Comparison of ENCODE assay signal across 26 mouse cellular contexts in genomic region chr11:101186526-101187247, GRCm38 (mm10). TPM values are rescaled to one million over a fixed set of nuclear protein-coding genes. Genes with fewer than 3 reads are reported as not detected.
DNase-seq lines count a peak whose midpoint lies in the region; ATAC-seq lines count a peak whose summit lies in the region.
"Had no signal": no experiment of that assay in that cellular context is flagged by ENCODE, and none has a peak within 500 bp of the region (broad histone marks: within the 10 kb centered on the region; RNA-seq: fewer than 3 reads in every experiment).

No protein-coding gene starts in this region.

- 0 out of 2 replicates have a peak, but pooled peaks cover 5% of the 10 kb centered on the region for H3K27me3 ChIP-seq in heart, embryonic 11.5 days (ENCODE audit: control insufficient read depth, insufficient read depth, low read length)
- H3K27me3 ChIP-seq in heart, embryonic 12.5 days (replicated peaks) = 0 out of 2 replicates have a peak, but pooled peaks cover 8% of the 10 kb centered on the region
- H3K27me3 ChIP-seq: forebrain, embryonic 15.5 days had no signal

- no peaks in the 10 kb centered on the region for H3K9me3 ChIP-seq in heart, embryonic 11.5 days (replicated peaks; ENCODE audit: control insufficient read depth, low read length)
- no peaks in the 10 kb centered on the region for H3K9me3 ChIP-seq in heart, embryonic 12.5 days (replicated peaks)
- H3K9me3 ChIP-seq: embryonic facial prominence, embryonic 12.5 days; forebrain, embryonic 15.5 days; heart, embryonic 15.5 days; midbrain, embryonic 13.5 days; neural tube, embryonic 13.5 days had no signal

- no peaks in the 10 kb centered on the region for H3K36me3 ChIP-seq in heart, embryonic 11.5 days (ENCODE audit: control insufficient read depth, insufficient read depth, low read length)
- H3K36me3 ChIP-seq in heart, embryonic 12.5 days = no peaks in the 10 kb centered on the region; the same call in 1 of the 2 replicates
- H3K36me3 ChIP-seq: embryonic facial prominence, embryonic 12.5 days; forebrain, embryonic 15.5 days; heart, embryonic 15.5 days; midbrain, embryonic 13.5 days had no signal

- no peak for ATAC-seq in heart, embryonic 11.5 days (replicated peaks; ENCODE audit: insufficient number of reproducible peaks, low FRiP score, low TSS enrichment)
- ATAC-seq in heart, embryonic 12.5 days (ENCODE audit: insufficient number of reproducible peaks, low FRiP score) = no peak
- ATAC-seq: forebrain, embryonic 15.5 days; intestine, embryonic 16.5 days; midbrain, embryonic 13.5 days had no signal

- no peak overlapping the region for H3K9ac ChIP-seq in heart, embryonic 11.5 days (ENCODE audit: low read depth, low read length)
- no peak overlapping the region for H3K9ac ChIP-seq in heart, embryonic 12.5 days
- H3K9ac ChIP-seq: embryonic facial prominence, embryonic 12.5 days; forebrain, embryonic 15.5 days; heart, embryonic 15.5 days; liver, embryonic 14.5 days; lung, embryonic 14.5 days; midbrain, embryonic 13.5 days; neural tube, embryonic 13.5 days had no signal

- H3K4me3 ChIP-seq in heart, embryonic 11.5 days (ENCODE audit: low read depth, low read length) = no peak overlapping the region
- no peak overlapping the region for H3K4me3 ChIP-seq in heart, embryonic 12.5 days
- H3K4me3 ChIP-seq: embryonic facial prominence, embryonic 12.5 days; forebrain, embryonic 15.5 days; heart, embryonic 15.5 days; midbrain, embryonic 13.5 days; neural tube, embryonic 13.5 days had no signal

- H3K4me2 ChIP-seq in heart, embryonic 11.5 days = no peak overlapping the region
- H3K4me2 ChIP-seq in heart, embryonic 12.5 days = no peak overlapping the region
- H3K4me2 ChIP-seq: embryonic facial prominence, embryonic 12.5 days; forebrain, embryonic 15.5 days; heart, embryonic 15.5 days; lung, embryonic 14.5 days; midbrain, embryonic 13.5 days; neural tube, embryonic 13.5 days had no signal

- DNase-seq in heart, adult 11 months = peak; percentile 90
- peak; percentile 57 for DNase-seq in brain, adult 2 months (ENCODE audit: low read depth, low spot score)
- peak; percentile 64 to 71 for DNase-seq in cerebellum, adult 18-20 months
- peak; percentile 51 to 63 for DNase-seq in cerebellum, postnatal 10 days
- DNase-seq in Muller cell, postnatal 12 days (ENCODE audit: inconsistent ontology term) = no peak
- no peak for DNase-seq in gastrocnemius, adult 18-20 months (ENCODE audit: low spot score)
- DNase-seq: adrenal gland, adult 8-10 months; B cell, adult 2 months; kidney, adult 8-10 months; layer of hippocampus, adult 9-11 months; liver; lung, embryonic 14.5 days; lung, postnatal 36 days; thymus, postnatal 14 days had no signal

- peaks cover 25% of the 10 kb centered on the region for H3K4me1 ChIP-seq in heart, embryonic 11.5 days (ENCODE audit: control insufficient read depth, insufficient read depth, low read length)
- H3K4me1 ChIP-seq in heart, embryonic 12.5 days (replicated peaks) = peaks cover 31% of the 10 kb centered on the region

- 85% methylated on average over 27 of the region's 27 CpGs for WGBS in heart, embryonic 11.5 days (ENCODE audit: insufficient replicate concordance)
- 83% methylated on average over 27 of the region's 27 CpGs for WGBS in heart, embryonic 12.5 days

- H3K27ac ChIP-seq in heart, embryonic 11.5 days (ENCODE audit: low read depth, low read length) = no peak overlapping the region
- H3K27ac ChIP-seq in heart, embryonic 12.5 days (ENCODE audit: poor library complexity, severe bottlenecking) = no peak overlapping the region
- H3K27ac ChIP-seq: embryonic facial prominence, embryonic 12.5 days; forebrain, embryonic 15.5 days; heart, embryonic 15.5 days; kidney, postnatal 0 days; liver, embryonic 14.5 days; midbrain, embryonic 13.5 days; neural tube, embryonic 13.5 days had no signal

RNA-seq across cellular contexts. Expression of gene Ccr10, which starts 11.4 kb away (rescaled TPM):
- 0.13 and 0.39 TPM in 2 replicates for polyA plus RNA-seq in heart, embryonic 11.5 days (2014; fragmentation: Nextera tagmentation; extraction: Ambion mirVana)
- not detected for total RNA-seq in gastrocnemius, adult 18-20 months (2021)
- 0.15 and 0.36 TPM in 2 replicates for polyA plus RNA-seq in heart, embryonic 12.5 days (2016; fragmentation: Nextera tagmentation; extraction: Ambion mirVana)
- total RNA-seq: gastrocnemius, adult 8-10 months had no signal
- polyA plus RNA-seq: liver, embryonic 14.5 days had no signal

RNA-seq across cellular contexts. Expression of gene Plekhh3, which starts 15.5 kb away (rescaled TPM):
- polyA plus RNA-seq in heart, embryonic 11.5 days (2014; fragmentation: Nextera tagmentation; extraction: Ambion mirVana) = 6.2 TPM in 2 replicates
- 10 to 100 TPM; 19.4 to 24.2 TPM for total RNA-seq in gastrocnemius, adult 18-20 months (2021)
- polyA plus RNA-seq in heart, embryonic 12.5 days (2016; fragmentation: Nextera tagmentation; extraction: Ambion mirVana) = 10.4 and 10.6 TPM in 2 replicates

RNA-seq across cellular contexts. Expression of gene Cntnap1, which starts 16.4 kb away (rescaled TPM):
- polyA plus RNA-seq in heart, embryonic 11.5 days (2014; fragmentation: Nextera tagmentation; extraction: Ambion mirVana) = 0.46 and 0.70 TPM in 2 replicates
- total RNA-seq in gastrocnemius, adult 18-20 months (2021) = 1 to 10 TPM in 1 of 2 experiments, under 1 TPM in 1; 0.82 to 1.2 TPM
- polyA plus RNA-seq in heart, embryonic 12.5 days (2016; fragmentation: Nextera tagmentation; extraction: Ambion mirVana) = 0.37 and 0.71 TPM in 2 replicates

RNA-seq across cellular contexts. Expression of gene Tubg2, which starts 31.0 kb away (rescaled TPM):
- 4.3 TPM in 2 replicates for polyA plus RNA-seq in heart, embryonic 11.5 days (2014; fragmentation: Nextera tagmentation; extraction: Ambion mirVana)
- total RNA-seq in gastrocnemius, adult 18-20 months (2021) = 1 to 10 TPM; 2.7 to 3.3 TPM
- 3.3 and 3.6 TPM in 2 replicates for polyA plus RNA-seq in heart, embryonic 12.5 days (2016; fragmentation: Nextera tagmentation; extraction: Ambion mirVana)
- total RNA-seq: megakaryocyte, adult 5-6 weeks had no signal

RNA-seq across cellular contexts. Expression of gene Ezh1, which starts 39.6 kb away (rescaled TPM):
- 10.2 and 12.7 TPM in 2 replicates for polyA plus RNA-seq in heart, embryonic 11.5 days (2014; fragmentation: Nextera tagmentation; extraction: Ambion mirVana)
- total RNA-seq in gastrocnemius, adult 18-20 months (2021) = 10 to 100 TPM; 25.3 to 26.3 TPM
- 14.9 and 16.1 TPM in 2 replicates for polyA plus RNA-seq in heart, embryonic 12.5 days (2016; fragmentation: Nextera tagmentation; extraction: Ambion mirVana)

Comparison
In these comparisons a context has a peak if more than half of its experiments do, and no peak if none do; other contexts are left out.
1. DNase-seq: peak in heart, adult 11 months (single experiment), brain, adult 2 months (single experiment), cerebellum, adult 18-20 months (2 of 2) and cerebellum, postnatal 10 days (2 of 2); none in Muller cell, postnatal 12 days (single experiment) and gastrocnemius, adult 18-20 months (single experiment).